Mouse (Mus musculus): ENCODE measurements around the gene Gna11. TPM values are rescaled to one million over a fixed set of nuclear protein-coding genes. Genes with fewer than 3 reads are reported as not detected.

Gene Gna11
- polyA plus RNA-seq, 1 experiment from 2014 or later: 76.3 TPM

DNA sequence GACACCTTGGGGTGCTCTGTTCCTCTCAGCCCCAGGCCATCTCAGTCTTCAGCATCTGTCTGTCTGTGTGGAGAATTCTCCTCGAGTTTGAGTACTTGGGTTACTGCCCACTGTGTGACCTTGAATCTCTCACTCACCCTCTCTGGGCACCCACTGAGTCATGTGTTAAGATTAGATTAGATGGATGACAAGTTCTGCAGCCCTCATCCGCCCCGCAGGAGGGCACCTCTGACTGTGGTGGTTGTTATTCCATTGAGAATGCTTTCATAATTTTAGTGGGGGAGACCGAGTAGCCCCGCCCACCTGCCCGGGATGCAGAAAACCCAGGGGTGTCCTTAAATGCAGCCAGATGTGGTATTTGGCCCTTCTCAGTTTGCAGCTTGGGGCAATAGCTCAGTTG, 18.5 kb upstream of the Gna11 start:
- Histone ChIP-seq H3K4me3 (0 out of 2 replicates have a peak overlapping the region, but pooled peaks have one; percentile 20), H3K36me3 (peaks cover 31% of the 10 kb centered on the region)

DNA sequence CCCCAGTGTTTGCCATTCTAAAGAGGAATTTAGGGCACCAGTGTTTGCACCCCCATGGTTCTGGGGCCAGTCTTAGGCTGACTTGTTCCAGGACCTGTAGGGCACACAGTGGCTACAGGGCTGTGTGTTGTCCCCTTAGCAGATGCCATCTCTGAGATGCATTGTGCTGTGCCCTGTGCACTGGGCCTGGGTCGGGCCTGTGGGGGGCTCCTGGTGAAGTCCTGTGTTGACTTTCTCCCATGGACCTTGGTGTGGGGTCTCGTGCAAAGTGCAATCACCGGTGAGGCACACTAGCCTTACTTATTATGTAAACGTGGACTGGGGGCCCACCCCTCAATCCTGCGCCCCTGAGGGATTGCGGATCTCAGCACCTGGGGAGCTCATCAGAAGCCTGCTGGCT, 17.4 kb upstream of the Gna11 start:
- H3K27me3 ChIP-seq: peaks cover 38% of the 10 kb centered on the region
- H3K4me3 ChIP-seq: no peak overlapping the region
- no peak overlapping the region for H3K27ac ChIP-seq
- H3K9ac ChIP-seq: 0 out of 2 replicates have a peak overlapping the region, but pooled peaks have one; percentile 5
- H3K4me1 ChIP-seq: peaks cover 49% of the 10 kb centered on the region
- ATAC-seq (ENCODE audit: low FRiP score): no peak
- no peaks in the 10 kb centered on the region for H3K9me3 ChIP-seq (replicated peaks)
- peak overlapping the region; percentile 19; the same call in 1 of the 2 replicates for H3K4me2 ChIP-seq (replicated peaks)
- WGBS: 77% methylated on average over 6 of the region's 6 CpGs
- H3K36me3 ChIP-seq: peaks cover 31% of the 10 kb centered on the region

More for the DNA sequence above, 18.5 kb upstream of the Gna11 start:
- peak overlapping the region; percentile 19; the same call in 1 of the 2 replicates for H3K4me2 ChIP-seq (replicated peaks)
- H3K9me3 ChIP-seq (replicated peaks): no peaks in the 10 kb centered on the region
- H3K4me1 ChIP-seq: peaks cover 54% of the 10 kb centered on the region
- WGBS: 49% methylated on average over 6 of the region's 6 CpGs
- H3K27me3 ChIP-seq: peaks cover 45% of the 10 kb centered on the region
- no peak overlapping the region for H3K27ac ChIP-seq
- ATAC-seq (ENCODE audit: low FRiP score): no peak
- H3K9ac ChIP-seq: peak overlapping the region; percentile 36; the same call in 1 of the 2 replicates

DNA sequence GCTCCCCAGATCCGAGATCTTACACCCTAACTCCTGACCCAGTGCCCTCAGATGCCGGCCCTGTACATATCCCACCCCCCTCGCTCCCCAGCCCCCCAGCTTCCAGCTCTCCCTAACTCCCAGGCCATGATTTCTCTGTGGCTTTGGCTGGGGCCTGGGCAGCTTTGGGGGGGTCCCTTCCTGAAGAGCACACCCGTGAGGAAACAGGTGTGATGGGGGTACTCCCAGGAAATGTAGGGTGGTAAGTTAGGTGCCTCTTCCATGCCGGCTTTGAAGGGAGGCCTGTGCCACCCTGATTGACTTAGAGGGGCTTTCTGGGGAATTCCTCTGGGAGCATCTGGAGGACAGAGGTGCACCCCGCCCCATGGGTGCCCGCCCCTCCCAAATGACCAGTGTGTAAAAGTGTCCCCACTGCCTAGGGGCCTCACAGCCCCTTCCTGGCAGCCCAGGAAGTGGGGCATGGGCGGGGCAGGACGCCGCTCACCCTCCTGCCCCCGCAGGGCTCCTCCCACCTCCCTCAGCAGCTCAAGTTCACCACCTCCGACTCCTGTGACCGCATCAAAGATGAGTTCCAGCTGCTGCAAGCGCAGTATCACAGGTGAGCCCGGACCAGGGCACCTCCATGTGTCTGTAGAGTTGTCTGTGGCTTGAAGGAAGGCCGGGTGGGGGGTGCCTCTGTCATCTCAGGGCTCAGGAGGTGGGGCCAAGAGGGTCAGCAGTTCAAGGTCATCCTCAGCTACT, 15.9 kb upstream of the Gna11 start:
- Histone ChIP-seq H3K27me3 (peaks cover 23% of the 10 kb centered on the region), H3K9ac (peak overlapping the region; percentile 92), H3K4me1 (peaks cover 49% of the 10 kb centered on the region), H3K4me3 (peak overlapping the region; percentile 65), H3K36me3 (peaks cover 26% of the 10 kb centered on the region), H3K4me2 (replicated peaks) (peak overlapping the region; percentile 91), H3K27ac (no peak overlapping the region; the same call in 1 of the 2 replicates), H3K9me3 (replicated peaks) (no peaks in the 10 kb centered on the region)
- no peak for ATAC-seq (ENCODE audit: low FRiP score)
- 22% methylated on average over 13 of the region's 16 CpGs for WGBS

DNA sequence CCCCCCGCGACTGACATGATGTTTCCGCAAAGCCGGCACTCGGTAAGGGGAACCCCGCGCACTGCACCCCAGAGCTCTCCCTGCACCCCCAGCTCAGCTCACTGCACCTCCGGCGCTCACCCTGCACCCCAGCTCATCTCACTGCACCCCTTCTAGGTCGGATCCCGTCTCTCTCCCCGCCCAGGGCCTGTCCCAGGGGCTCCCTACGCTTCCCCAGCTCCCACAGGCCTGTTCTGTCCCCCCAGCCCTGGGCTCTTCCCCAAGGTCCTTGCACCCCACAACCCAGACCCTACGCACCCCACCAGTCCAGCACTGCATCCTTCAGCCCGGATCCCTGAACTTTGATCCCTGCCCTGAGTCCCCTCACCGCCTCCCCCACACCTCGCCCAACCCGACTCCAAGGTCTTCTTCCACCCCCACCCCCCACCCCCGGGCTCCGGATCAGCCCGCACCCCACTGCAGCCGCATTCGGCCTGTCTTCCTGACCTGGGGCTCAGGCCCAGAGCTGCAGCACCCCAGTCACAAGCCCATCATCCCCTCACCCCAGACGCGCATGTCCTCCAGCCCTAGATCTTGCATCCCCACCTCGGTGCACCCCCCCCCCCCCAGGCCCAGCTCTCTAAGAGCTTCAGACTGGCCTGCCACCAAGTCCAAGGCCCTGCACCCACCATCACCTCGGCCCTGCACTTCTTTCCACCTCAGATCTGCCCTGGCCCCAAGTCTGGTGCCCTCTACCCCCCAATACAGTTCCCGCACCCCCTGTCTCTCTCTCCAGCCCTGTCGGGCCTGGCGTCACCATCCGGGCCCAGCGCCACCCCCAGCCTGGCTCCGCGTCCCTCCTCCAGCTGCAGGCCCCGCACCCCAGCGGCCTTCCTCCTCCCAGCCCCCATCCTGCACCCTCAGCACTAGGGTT, 14.9 kb upstream of the Gna11 start:
- H3K27ac ChIP-seq: peak overlapping the region; percentile 88
- H3K9me3 ChIP-seq (replicated peaks): no peaks in the 10 kb centered on the region
- H3K9ac ChIP-seq: peak overlapping the region; percentile 92
- WGBS: 2% methylated on average over 32 of the region's 36 CpGs
- peaks cover 13% of the 10 kb centered on the region for H3K27me3 ChIP-seq
- peaks cover 16% of the 10 kb centered on the region; the same call in 1 of the 2 replicates for H3K36me3 ChIP-seq
- peak overlapping the region; percentile 65 for H3K4me3 ChIP-seq
- peaks cover 43% of the 10 kb centered on the region for H3K4me1 ChIP-seq
- peak overlapping the region; percentile 91 for H3K4me2 ChIP-seq (replicated peaks)
- ATAC-seq (ENCODE audit: low FRiP score): peak; percentile 42

DNA sequence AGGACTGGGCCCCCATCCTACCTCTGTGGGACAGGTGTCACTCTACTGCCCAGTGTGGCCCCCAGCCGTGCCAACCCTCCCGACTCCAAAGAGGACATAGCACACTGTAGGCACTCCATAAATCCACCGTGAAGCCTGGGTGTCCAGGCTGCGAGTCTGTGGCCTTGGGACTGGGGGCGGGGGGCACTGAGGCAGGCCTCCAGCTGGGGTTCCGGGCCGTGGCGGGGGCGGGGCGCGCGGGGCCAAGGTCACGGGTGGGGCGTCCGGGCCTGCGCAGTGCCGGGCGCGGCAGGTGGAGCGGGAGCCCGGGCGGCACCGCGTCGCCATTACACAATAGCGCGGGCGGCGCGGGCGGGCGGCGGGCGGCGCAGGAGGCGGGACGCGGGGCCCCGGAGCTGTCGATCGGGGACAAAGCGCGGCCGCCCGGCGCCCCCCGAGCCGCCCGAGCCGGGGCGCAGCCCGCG, 14.2 kb upstream of the Gna11 start, which contains the start of gene Aes:
Gene Aes, plus strand, starts transcription at position 326 of the 464 bp plus-strand sequence.
- H3K27me3 ChIP-seq: peaks cover 8% of the 10 kb centered on the region; the same call in 1 of the 2 replicates
- peak within 1 kb of the TSS; percentile 88 for H3K27ac ChIP-seq
- peaks cover 10% of the 10 kb centered on the region; the same call in 1 of the 2 replicates for H3K36me3 ChIP-seq
- peaks cover 36% of the 10 kb centered on the region for H3K4me1 ChIP-seq
- peak; percentile 62 for ATAC-seq (ENCODE audit: low FRiP score)
- peak within 1 kb of the TSS; percentile 65 for H3K4me3 ChIP-seq
- H3K9ac ChIP-seq: peak within 1 kb of the TSS; percentile 92
- H3K4me2 ChIP-seq (replicated peaks): peak within 1 kb of the TSS; percentile 91
- no peaks in the 10 kb centered on the region for H3K9me3 ChIP-seq (replicated peaks)
- 0% methylated on average over 12 of the region's 53 CpGs for WGBS

DNA sequence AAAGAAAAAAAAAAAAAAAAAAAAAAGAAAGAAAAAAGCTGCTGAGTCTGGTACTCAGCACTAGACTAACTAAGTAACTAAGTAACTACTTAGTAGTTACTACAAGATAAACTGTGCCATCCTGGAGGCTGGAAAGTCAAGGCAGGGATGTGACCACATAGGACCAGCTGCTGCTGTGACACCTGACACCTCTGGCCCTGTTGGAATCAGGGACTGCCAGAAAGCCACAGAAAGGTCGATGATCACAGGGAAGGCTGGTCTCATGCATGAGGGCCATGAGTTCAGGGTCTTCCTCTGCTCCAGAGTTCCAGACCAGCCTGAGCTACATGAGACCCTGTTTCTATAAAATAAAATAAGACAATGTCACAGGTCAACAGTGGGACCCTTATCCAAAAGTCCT, 12.5 kb upstream of the Gna11 start:
- Histone ChIP-seq H3K4me1 (peaks cover 20% of the 10 kb centered on the region), H3K9ac (no peak overlapping the region), H3K4me3 (no peak overlapping the region), H3K27me3 (0 out of 2 replicates have a peak, but pooled peaks cover 2% of the 10 kb centered on the region), H3K27ac (no peak overlapping the region), H3K9me3 (replicated peaks) (0 out of 2 replicates have a peak, but pooled peaks cover 3% of the 10 kb centered on the region), H3K4me2 (replicated peaks) (no peak overlapping the region), H3K36me3 (peaks cover 8% of the 10 kb centered on the region; the same call in 1 of the 2 replicates)
- 42% methylated on average over 1 of the region's 1 CpGs for WGBS
- no peak for ATAC-seq (ENCODE audit: low FRiP score)

DNA sequence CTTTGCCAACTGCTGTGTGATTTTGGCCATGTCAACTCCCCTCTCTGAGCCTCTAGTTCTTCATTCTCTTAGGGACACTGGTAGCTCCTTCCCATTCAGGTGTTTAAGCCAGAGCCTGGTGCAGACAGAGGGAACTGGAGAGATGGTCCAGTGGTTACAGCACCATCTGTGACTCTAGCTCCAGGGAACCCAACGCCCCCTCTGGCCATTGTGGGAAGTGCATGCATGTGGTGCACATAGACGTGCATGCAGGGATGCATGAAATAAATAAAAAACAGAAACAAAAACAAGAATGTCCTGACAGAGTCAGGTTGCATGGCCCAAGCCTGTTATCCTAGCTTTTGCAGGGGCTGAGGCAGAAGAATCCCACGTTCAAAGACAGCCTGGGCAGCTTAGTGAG, 11.3 kb upstream of the Gna11 start:
- Histone ChIP-seq H3K4me2 (replicated peaks) (no peak overlapping the region), H3K27me3 (no peaks in the 10 kb centered on the region), H3K4me1 (peaks cover 18% of the 10 kb centered on the region), H3K27ac (no peak overlapping the region), H3K9me3 (replicated peaks) (0 out of 2 replicates have a peak, but pooled peaks cover 3% of the 10 kb centered on the region), H3K4me3 (no peak overlapping the region), H3K36me3 (0 out of 2 replicates have a peak, but pooled peaks cover 1% of the 10 kb centered on the region), H3K9ac (no peak overlapping the region)
- 76% methylated on average over 3 of the region's 3 CpGs for WGBS
- no peak for ATAC-seq (ENCODE audit: low FRiP score)

DNA sequence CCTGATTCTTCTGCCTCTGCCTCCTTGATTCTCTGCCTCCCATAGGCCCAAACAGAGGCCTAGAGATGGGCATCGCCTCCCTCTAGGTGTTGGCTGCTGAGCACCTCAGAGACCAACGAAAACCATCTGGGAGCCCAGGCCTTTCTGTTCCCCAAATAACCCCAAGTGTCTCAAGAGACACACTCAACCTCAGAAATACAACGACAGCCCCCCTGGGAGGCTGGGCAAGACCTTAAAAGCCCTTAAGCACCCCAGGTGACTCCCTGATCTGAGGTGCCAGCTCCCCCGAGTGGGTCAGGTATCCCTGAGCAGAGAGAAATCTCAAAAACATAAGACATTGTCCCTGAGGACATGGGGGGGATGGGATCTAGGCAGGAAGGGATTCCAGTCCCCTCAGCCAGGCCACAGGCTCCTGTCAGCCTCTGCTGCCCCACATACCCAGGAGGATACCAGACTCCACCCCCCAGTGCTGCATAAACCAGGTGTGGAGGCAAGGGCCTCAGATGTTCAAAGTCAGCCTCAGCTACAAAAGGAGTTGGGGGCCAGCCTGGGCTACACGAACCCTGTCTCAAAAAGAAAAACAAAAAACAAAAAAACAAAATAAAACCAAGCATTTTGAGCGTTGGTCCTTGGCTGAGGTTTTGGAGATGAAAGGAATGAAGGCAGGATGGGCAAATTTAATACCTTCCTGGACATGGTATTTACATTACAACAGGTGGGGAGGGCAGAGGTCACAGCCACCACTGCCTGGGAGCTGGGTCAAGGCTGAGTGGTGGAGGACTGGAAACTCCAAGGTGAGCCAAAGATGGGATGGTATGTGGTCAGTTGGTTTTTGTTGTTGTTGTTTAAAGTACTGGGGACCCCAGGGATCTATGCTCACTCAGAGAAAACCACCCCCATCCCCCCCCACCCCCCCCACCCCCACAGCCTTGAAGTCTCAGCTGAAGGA, 9.1 kb upstream of the Gna11 start:
- WGBS: 83% methylated on average over 6 of the region's 6 CpGs
- H3K9me3 ChIP-seq (replicated peaks): 0 out of 2 replicates have a peak, but pooled peaks cover 3% of the 10 kb centered on the region
- no peak overlapping the region for H3K4me3 ChIP-seq
- no peaks in the 10 kb centered on the region for H3K27me3 ChIP-seq
- H3K9ac ChIP-seq: no peak overlapping the region
- H3K27ac ChIP-seq: no peak overlapping the region
- no peaks in the 10 kb centered on the region for H3K36me3 ChIP-seq
- no peak overlapping the region for H3K4me2 ChIP-seq (replicated peaks)
- peaks cover 6% of the 10 kb centered on the region; the same call in 1 of the 2 replicates for H3K4me1 ChIP-seq
- ATAC-seq (ENCODE audit: low FRiP score): no peak

DNA sequence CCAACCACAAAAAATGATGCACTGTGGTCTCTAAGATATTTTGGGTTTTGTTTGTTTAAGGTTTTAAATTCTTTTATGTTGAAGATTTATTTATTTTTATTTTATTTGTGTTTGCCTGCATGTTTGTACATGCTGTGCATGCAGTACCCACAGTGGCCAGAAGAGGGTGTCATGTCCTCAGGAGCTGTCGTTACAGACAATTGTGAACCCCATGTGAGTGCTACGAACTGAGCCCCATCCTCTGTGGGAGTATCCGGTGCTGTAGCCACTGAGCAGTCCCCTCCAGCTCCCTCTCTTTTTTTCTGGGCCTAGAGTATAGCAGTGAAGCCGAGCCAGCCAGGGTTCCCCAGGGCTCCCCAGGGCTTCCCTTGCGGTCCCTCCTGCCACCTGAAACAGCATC, 8.2 kb upstream of the Gna11 start:
- Histone ChIP-seq H3K9ac (no peak overlapping the region), H3K27ac (no peak overlapping the region)
- 85% methylated on average over 5 of the region's 5 CpGs for WGBS

DNA sequence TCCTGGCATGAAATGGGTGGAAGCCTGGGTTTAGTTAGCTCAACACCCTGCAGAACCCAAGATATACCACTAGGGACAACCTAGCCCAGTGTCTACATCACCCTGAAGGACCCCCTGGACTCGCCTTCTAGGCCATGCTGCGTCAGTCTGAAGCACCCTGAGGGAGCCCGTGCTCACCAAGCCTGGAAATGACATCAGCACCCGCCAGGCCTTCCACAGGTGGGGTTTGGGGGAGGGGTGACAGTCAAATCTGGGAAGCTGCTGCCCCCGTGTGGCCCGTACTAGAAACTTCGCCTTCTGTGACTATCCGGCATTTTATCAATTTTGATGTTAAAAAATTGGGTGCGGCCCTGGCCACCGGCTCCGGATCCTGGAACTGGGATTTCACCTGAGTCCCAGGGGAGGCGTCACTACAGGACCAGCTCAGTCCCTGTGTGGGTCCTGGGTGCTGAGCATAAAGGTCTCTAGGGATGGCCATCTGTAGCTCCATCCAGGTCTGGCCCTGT, 6.7 kb upstream of the Gna11 start:
- Histone ChIP-seq H3K4me3 (no peak overlapping the region), H3K9ac (no peak overlapping the region), H3K27ac (0 out of 2 replicates have a peak overlapping the region, but pooled peaks have one; percentile 12), H3K4me1 (peaks cover 2% of the 10 kb centered on the region; the same call in 1 of the 2 replicates), H3K9me3 (replicated peaks) (0 out of 2 replicates have a peak, but pooled peaks cover 3% of the 10 kb centered on the region), H3K27me3 (no peaks in the 10 kb centered on the region), H3K4me2 (replicated peaks) (no peak overlapping the region), H3K36me3 (no peaks in the 10 kb centered on the region)
- peak; percentile 65 for ATAC-seq (ENCODE audit: low FRiP score)
- WGBS: 6% methylated on average over 12 of the region's 12 CpGs

More for the DNA sequence above, 8.2 kb upstream of the Gna11 start:
- Histone ChIP-seq H3K9me3 (replicated peaks) (0 out of 2 replicates have a peak, but pooled peaks cover 3% of the 10 kb centered on the region), H3K4me3 (no peak overlapping the region), H3K4me1 (peaks cover 2% of the 10 kb centered on the region; the same call in 1 of the 2 replicates), H3K27me3 (no peaks in the 10 kb centered on the region), H3K36me3 (no peaks in the 10 kb centered on the region), H3K4me2 (replicated peaks) (no peak overlapping the region)
- ATAC-seq (ENCODE audit: low FRiP score): no peak

DNA sequence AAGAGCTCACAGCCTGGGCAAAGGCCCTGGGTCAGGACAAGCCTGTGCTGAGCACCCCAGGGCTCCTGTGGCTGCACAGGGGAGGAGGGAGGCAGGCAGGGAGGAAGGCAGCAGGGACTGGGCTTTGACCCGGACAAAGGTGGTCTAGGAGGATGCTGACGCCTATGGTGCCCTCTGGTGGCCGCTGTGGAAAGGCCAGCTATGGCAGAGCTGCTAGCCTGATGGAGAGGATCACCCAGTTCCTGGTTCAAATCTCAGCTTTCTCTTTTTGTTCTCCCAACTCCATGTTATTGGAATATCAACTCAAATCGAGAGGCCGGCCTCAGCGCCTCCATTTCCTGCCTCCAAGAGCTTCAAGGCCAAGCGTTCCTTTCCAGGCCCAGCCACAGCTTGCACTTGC, 5.3 kb upstream of the Gna11 start:
- no peak overlapping the region for H3K4me3 ChIP-seq
- H3K9me3 ChIP-seq (replicated peaks): 0 out of 2 replicates have a peak, but pooled peaks cover 3% of the 10 kb centered on the region
- no peak overlapping the region for H3K9ac ChIP-seq
- H3K27ac ChIP-seq: no peak overlapping the region
- 12% methylated on average over 7 of the region's 7 CpGs for WGBS
- no peaks in the 10 kb centered on the region for H3K36me3 ChIP-seq
- no peak for ATAC-seq (ENCODE audit: low FRiP score)
- no peak overlapping the region for H3K4me2 ChIP-seq (replicated peaks)
- H3K27me3 ChIP-seq: no peaks in the 10 kb centered on the region
- H3K4me1 ChIP-seq: peaks cover 6% of the 10 kb centered on the region; the same call in 1 of the 2 replicates

Data from hindbrain, embryonic 12.5 days (tissue).